Mouse (Mus musculus) MEL (cell line): ENCODE measurements around the gene Ppp2r5d. TPM values are rescaled to one million over a fixed set of nuclear protein-coding genes. Genes with fewer than 3 reads are reported as not detected.

Experiments used
- DNase-seq: peaks from one replicate; pipeline ENCODE4 v3.0.0; 2011; ENCODE audit warnings: low read depth, low spot score
- H3K27ac ChIP-seq: 2 replicates; pipeline ENCODE4 v1.5.1; 2012; ENCODE audit warnings: low read depth, mild to moderate bottlenecking, control low read depth, low read length, moderate library complexity; ENCODE audit not compliant: control insufficient read depth
- H3K27me3 ChIP-seq, 2 experiments: fragments of 150-350 bp in 1 of 2; sonication (generic) in 1 of 2; 2 replicates each; pipeline ENCODE4 v1.6.1; 2012; ENCODE audit warnings: low read length in 2 of 2, mild to moderate bottlenecking in 2 of 2, improper control_type of control experiment in 1 of 2, moderate library complexity in 1 of 2; ENCODE audit not compliant: insufficient read depth in 2 of 2, control insufficient read depth in 1 of 2
- H3K36me3 ChIP-seq, 2 experiments: 2 replicates each; pipeline ENCODE4 v1.6.1; 2012 to 2014; ENCODE audit warnings: low read length in 2 of 2, improper control_type of control experiment in 1 of 2, inconsistent platforms in 1 of 2, mild to moderate bottlenecking in 1 of 2; ENCODE audit not compliant: insufficient read depth in 2 of 2, control insufficient read depth in 1 of 2
- H3K4me1 ChIP-seq, 2 experiments: fragments of 150-350 bp in 1 of 2; sonication (generic) in 1 of 2; 2 replicates each; pipeline ENCODE4 v1.6.1; 2012; ENCODE audit warnings: low read length in 2 of 2, improper control_type of control experiment in 1 of 2, mild to moderate bottlenecking in 1 of 2; ENCODE audit not compliant: insufficient read depth in 2 of 2, control insufficient read depth in 1 of 2
- H3K4me3 ChIP-seq, 2 experiments: fragments of 150-350 bp in 1 of 2; sonication (generic) in 1 of 2; 2 replicates each; pipeline ENCODE4 v1.5.1; 2012; ENCODE audit warnings: low read depth in 2 of 2, low read length in 2 of 2, mild to moderate bottlenecking in 2 of 2, moderate library complexity in 2 of 2, control low read depth in 1 of 2, improper control_type of control experiment in 1 of 2; ENCODE audit not compliant: control insufficient read depth in 1 of 2, insufficient read depth in 1 of 2
- H3K79me2 ChIP-seq: 2 replicates; pipeline ENCODE4 v1.6.1; 2012; ENCODE audit warnings: mild to moderate bottlenecking, low read length, moderate library complexity; ENCODE audit not compliant: control insufficient read depth, poor library complexity, insufficient read depth
- H3K9ac ChIP-seq: 2 replicates; pipeline ENCODE4 v1.6.1; 2012; ENCODE audit warnings: low read depth, mild to moderate bottlenecking, control low read depth, low read length, moderate library complexity; ENCODE audit not compliant: control insufficient read depth, poor library complexity, severe bottlenecking
- H3K9me3 ChIP-seq: fragments of 150-350 bp; sonication (generic); replicated peaks from 2 replicates; pipeline ENCODE4 v1.6.1; 2012; ENCODE audit warnings: mild to moderate bottlenecking, low read length, improper control_type of control experiment, moderate library complexity; ENCODE audit not compliant: insufficient read depth
- BHLHE40 ChIP-seq: IDR thresholded peaks from 2 replicates; pipeline ENCODE4 v1.6.1; 2012; ENCODE audit warnings: low read depth, mild to moderate bottlenecking, inconsistent platforms, low read length, improper control_type of control experiment, borderline replicate concordance
- CHD1 ChIP-seq: IDR thresholded peaks from 2 replicates; pipeline ENCODE4 v1.6.1; 2012; ENCODE audit warnings: low read depth, mild to moderate bottlenecking, inconsistent platforms, low read length, improper control_type of control experiment
- CHD2 ChIP-seq: IDR thresholded peaks from 2 replicates; pipeline ENCODE4 v1.6.1; 2011; ENCODE audit warnings: low read length, improper control_type of control experiment
- CTCF ChIP-seq, 3 experiments: IDR thresholded peaks in 2 of 3; conservative IDR thresholded peaks in 1 of 3; 2 replicates each; pipeline ENCODE4 v1.5.1; 2011 to 2012; ENCODE audit warnings: low read length in 3 of 3, low read depth in 2 of 3, mild to moderate bottlenecking in 2 of 3, improper control_type of control experiment in 1 of 3, inconsistent platforms in 1 of 3, mixed read lengths in 1 of 3, moderate library complexity in 1 of 3; ENCODE audit not compliant: control insufficient read depth in 1 of 3, insufficient read depth in 1 of 3, poor library complexity in 1 of 3, severe bottlenecking in 1 of 3
- E2F4 ChIP-seq: IDR thresholded peaks from 2 replicates; pipeline ENCODE4 v1.6.1; 2011; ENCODE audit warnings: low read depth, low read length, improper control_type of control experiment, borderline replicate concordance
- ELF1 ChIP-seq: IDR thresholded peaks from 2 replicates; pipeline ENCODE4 v1.6.1; 2014; ENCODE audit warnings: low read depth, mild to moderate bottlenecking, inconsistent platforms, low read length, improper control_type of control experiment, moderate library complexity
- EP300 ChIP-seq, 2 experiments: IDR thresholded peaks; 2 replicates each; pipeline ENCODE4 v1.6.1; 2011; ENCODE audit warnings: improper control_type of control experiment in 2 of 2, low read length in 2 of 2, low read depth in 1 of 2, mild to moderate bottlenecking in 1 of 2
- ETS1 ChIP-seq: IDR thresholded peaks from 2 replicates; pipeline ENCODE4 v1.6.1; 2012; ENCODE audit warnings: low read depth, mild to moderate bottlenecking, inconsistent platforms, low read length, improper control_type of control experiment, moderate library complexity
- GABPA ChIP-seq: IDR thresholded peaks from 2 replicates; pipeline ENCODE4 v1.6.1; 2012; ENCODE audit warnings: low read depth, mild to moderate bottlenecking, inconsistent platforms, low read length, improper control_type of control experiment, moderate library complexity
- GATA1 ChIP-seq: IDR thresholded peaks from 2 replicates; pipeline ENCODE4 v1.6.1; 2011; ENCODE audit warnings: low read depth, low read length, improper control_type of control experiment
- KAT2A ChIP-seq: conservative IDR thresholded peaks from 2 replicates; pipeline ENCODE4 v1.6.1; 2012; ENCODE audit warnings: low read depth, low read length, improper control_type of control experiment, inconsistent platforms
- MAFK ChIP-seq: IDR thresholded peaks from 2 replicates; pipeline ENCODE4 v1.6.1; 2011; ENCODE audit warnings: low read depth, mild to moderate bottlenecking, low read length, improper control_type of control experiment, borderline replicate concordance
- MAX ChIP-seq: IDR thresholded peaks from 2 replicates; pipeline ENCODE4 v1.6.1; 2011; ENCODE audit warnings: low read length, improper control_type of control experiment
- MAZ ChIP-seq: IDR thresholded peaks from 2 replicates; pipeline ENCODE4 v1.6.1; 2012; ENCODE audit warnings: low read depth, mild to moderate bottlenecking, inconsistent platforms, low read length, improper control_type of control experiment
- MEF2A ChIP-seq: IDR thresholded peaks from 2 replicates; pipeline ENCODE4 v1.6.1; 2014; ENCODE audit warnings: low read depth, mild to moderate bottlenecking, inconsistent platforms, low read length, improper control_type of control experiment; ENCODE audit not compliant: poor library complexity, insufficient replicate concordance, severe bottlenecking; ENCODE audit errors: extremely low read depth
- MYB ChIP-seq: IDR thresholded peaks from 2 replicates; pipeline ENCODE4 v1.6.1; 2011; ENCODE audit warnings: mild to moderate bottlenecking, low read depth, low read length, improper control_type of control experiment
- NELFE ChIP-seq: IDR thresholded peaks from 2 replicates; pipeline ENCODE4 v1.6.1; 2011; ENCODE audit warnings: low read depth, low read length, improper control_type of control experiment
- NRF1 ChIP-seq: IDR thresholded peaks from 2 replicates; pipeline ENCODE4 v1.6.1; 2014; ENCODE audit warnings: low read depth, mild to moderate bottlenecking, inconsistent platforms, low read length, improper control_type of control experiment, moderate library complexity; ENCODE audit not compliant: poor library complexity, insufficient read depth, severe bottlenecking
- POLR2AphosphoS5 ChIP-seq: IDR thresholded peaks from 2 replicates; pipeline ENCODE4 v1.6.1; 2012; ENCODE audit warnings: low read depth, borderline replicate concordance, mild to moderate bottlenecking, inconsistent platforms, low read length, moderate library complexity, mixed read lengths
- RCOR1 ChIP-seq: IDR thresholded peaks from 2 replicates; pipeline ENCODE4 v1.6.1; 2012; ENCODE audit warnings: low read depth, mild to moderate bottlenecking, inconsistent platforms, low read length, improper control_type of control experiment
- SIN3A ChIP-seq: IDR thresholded peaks from 2 replicates; pipeline ENCODE4 v1.6.1; 2012; ENCODE audit warnings: low read length, improper control_type of control experiment, inconsistent platforms
- SMC3 ChIP-seq: IDR thresholded peaks from 2 replicates; pipeline ENCODE4 v1.6.1; 2011; ENCODE audit warnings: low read depth, low read length, improper control_type of control experiment
- TAL1 ChIP-seq: IDR thresholded peaks from 2 replicates; pipeline ENCODE4 v1.6.1; 2012; ENCODE audit warnings: mild to moderate bottlenecking, inconsistent platforms, low read length, moderate library complexity, mixed read lengths
- TBP ChIP-seq: IDR thresholded peaks from 2 replicates; pipeline ENCODE4 v1.8.0; 2011; ENCODE audit warnings: low read depth, low read length, improper control_type of control experiment
- TCF12 ChIP-seq: IDR thresholded peaks from 2 replicates; pipeline ENCODE4 v1.6.1; 2014; ENCODE audit warnings: low read depth, mild to moderate bottlenecking, inconsistent platforms, low read length, improper control_type of control experiment, moderate library complexity
- UBTF ChIP-seq: IDR thresholded peaks from 2 replicates; pipeline ENCODE4 v1.6.1; 2012; ENCODE audit warnings: low read depth, mild to moderate bottlenecking, inconsistent platforms, low read length, improper control_type of control experiment, moderate library complexity, borderline replicate concordance; ENCODE audit not compliant: insufficient read depth
- USF1 ChIP-seq: IDR thresholded peaks from 2 replicates; pipeline ENCODE4 v1.6.1; 2014; ENCODE audit warnings: low read depth, mild to moderate bottlenecking, inconsistent platforms, low read length, improper control_type of control experiment, moderate library complexity
- USF2 ChIP-seq, 2 experiments: IDR thresholded peaks; 2 replicates each; pipeline ENCODE4 v1.6.1; 2011 to 2012; ENCODE audit warnings: improper control_type of control experiment in 2 of 2, low read length in 2 of 2, borderline replicate concordance in 1 of 2, inconsistent platforms in 1 of 2, low read depth in 1 of 2, mild to moderate bottlenecking in 1 of 2; ENCODE audit not compliant: insufficient read depth in 1 of 2
- ZC3H11A ChIP-seq: IDR thresholded peaks from 2 replicates; pipeline ENCODE4 v1.6.1; 2012; ENCODE audit warnings: low read depth, mild to moderate bottlenecking, inconsistent platforms, low read length, improper control_type of control experiment
- ZKSCAN1 ChIP-seq: IDR thresholded peaks from 2 replicates; pipeline ENCODE4 v1.6.1; 2012; ENCODE audit warnings: low read depth, mild to moderate bottlenecking, inconsistent platforms, low read length, improper control_type of control experiment, moderate library complexity
- ZMIZ1 ChIP-seq: IDR thresholded peaks from 2 replicates; pipeline ENCODE4 v1.6.1; 2012; ENCODE audit warnings: low read depth, mild to moderate bottlenecking, inconsistent platforms, low read length, improper control_type of control experiment, moderate library complexity
- ZNF384 ChIP-seq: IDR thresholded peaks from 2 replicates; pipeline ENCODE4 v1.6.1; 2012; ENCODE audit warnings: low read depth, mild to moderate bottlenecking, inconsistent platforms, low read length, improper control_type of control experiment
- polyA plus RNA-seq, 2 experiments: library from polyadenylated mRNA; stranded (reverse) in 1 of 2; unstranded in 1 of 2; fragments of >175 nt in 1 of 2; fragments of >200 nt in 1 of 2; gene quantifications; 2 replicates each; pipeline versions ENCODE4 v1.2.1 to v1.2.4; 2012; ENCODE audit warnings: low replicate concordance in 2 of 2, low read depth in 1 of 2; ENCODE audit not compliant: insufficient read length in 2 of 2, insufficient read depth in 1 of 2, missing spikeins in 1 of 2
- total RNA-seq: library from RNA; depleted of rRNA; stranded (reverse); fragments of 300-350 nt; gene quantifications from 2 replicates; pipeline ENCODE4 v1.2.3, GENCODE M21; 2012

Ppp2r5d gene
- total and polyA plus RNA-seq, 3 experiments: 47.6 to 82.9 (median 80.4) TPM

DNA sequence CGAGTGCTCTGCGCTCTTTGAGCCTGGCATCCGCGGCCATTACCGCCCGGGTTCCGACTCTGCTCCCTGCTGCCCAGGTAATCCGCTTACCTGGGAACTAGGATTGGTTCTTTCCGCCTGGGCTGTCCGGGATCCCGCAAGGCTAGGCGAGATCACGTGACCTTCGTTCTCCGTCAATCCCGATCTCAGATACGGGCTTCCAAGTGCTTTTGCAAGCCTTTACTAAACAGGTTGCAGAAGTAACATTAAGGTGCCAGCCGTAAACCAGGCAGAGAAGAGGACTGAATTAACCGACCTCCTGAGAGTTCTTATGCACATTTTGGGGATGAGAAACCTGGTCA, 58.6 kb downstream of the Ppp2r5d start (continued):
- TF ChIP-seq TAL1: no peak

DNA sequence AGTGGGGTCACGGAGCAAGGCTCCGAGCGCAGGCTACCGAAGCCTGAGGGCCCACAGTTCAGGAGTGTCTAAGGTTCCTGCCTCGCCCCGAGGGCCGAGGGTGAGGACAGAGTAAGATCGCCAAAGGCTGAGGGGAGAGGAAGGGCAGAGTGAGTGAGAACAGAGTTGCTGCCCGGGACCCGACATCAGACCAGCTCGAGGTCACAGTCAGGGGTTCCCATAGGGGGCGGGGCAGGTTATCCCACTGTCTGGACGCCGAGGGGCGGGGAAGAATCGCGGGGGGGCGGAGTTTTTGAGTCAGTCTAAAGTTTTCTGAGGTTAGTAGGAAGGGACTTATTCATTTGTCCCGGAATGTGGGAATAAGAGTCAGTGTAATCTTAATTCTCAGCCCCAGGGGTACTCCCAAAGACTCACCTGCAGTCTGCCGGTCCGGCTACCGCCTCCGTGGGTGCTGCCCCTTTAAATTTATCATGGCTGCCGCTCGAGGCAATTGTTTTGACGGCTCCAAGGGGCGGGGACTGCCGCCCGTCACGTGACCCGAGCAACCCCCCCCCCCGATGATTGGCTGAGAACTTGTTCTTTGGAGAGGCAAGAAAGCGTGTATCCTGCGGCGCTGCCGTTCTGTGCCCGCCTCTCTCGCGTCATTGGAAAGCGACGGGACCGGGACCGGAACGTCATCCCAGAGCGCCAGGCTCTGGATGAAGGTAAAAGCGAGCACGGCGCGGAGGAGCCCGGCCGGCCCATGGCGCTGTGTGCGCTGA, 59.2 kb downstream of the Ppp2r5d start, which contains the start of the genes Klc4 and Mrpl2:
Gene Klc4, minus strand, starts transcription at position 462 of the 761 bp plus-strand sequence.
Gene Mrpl2, plus strand, starts transcription at position 669 of the 761 bp plus-strand sequence.
- peaks cover 0 to 8% of the 10 kb centered on the region in 2 experiments; a peak in 2 of 4 replicates for H3K4me1 ChIP-seq
- H3K9ac ChIP-seq: peak within 1 kb of the TSS; percentile 96
- H3K27ac ChIP-seq: peak within 1 kb of the TSS; percentile 73
- peaks cover 0 to 7% of the 10 kb centered on the region in 2 experiments; a peak in 2 of 4 replicates for H3K36me3 ChIP-seq
- peak within 1 kb of the TSS; percentile 88 to 98 for H3K4me3 ChIP-seq
- no peaks in the 10 kb centered on the region for H3K27me3 ChIP-seq
- H3K79me2 ChIP-seq: peaks cover 10% of the 10 kb centered on the region
- peak; percentile 99 for DNase-seq
- no peaks in the 10 kb centered on the region for H3K9me3 ChIP-seq
- no peak for TF ChIP-seq POLR2AphosphoS5
- TF ChIP-seq BHLHE40: peak; percentile 37; the same call in 1 of the 2 replicates
- TF ChIP-seq KAT2A: peak; percentile 70
- no peak for TF ChIP-seq SMC3
- TF ChIP-seq MYB: no peak
- TF ChIP-seq ZNF384: peak; percentile 15; the same call in 1 of the 2 replicates
- TF ChIP-seq GABPA: peak; percentile 77
- TF ChIP-seq ZMIZ1: peak; percentile 91
- no peak; a peak in 1 of 4 replicates for TF ChIP-seq EP300 (IDR thresholded peaks at IDR 0.05; ENCODE audit: low read depth in 1 of 2, low read length in 2 of 2)
- TF ChIP-seq NRF1: peak; percentile 48; the same call in 1 of the 2 replicates
- peak; percentile 53; the same call in 1 of the 2 replicates for TF ChIP-seq ETS1
- TF ChIP-seq TBP: peak; percentile 51; the same call in 1 of the 2 replicates
- TF ChIP-seq TAL1: no peak
- peak; percentile 83 to 93 for TF ChIP-seq USF2 (IDR thresholded peaks at IDR 0.05; ENCODE audit: borderline replicate concordance in 1 of 2, insufficient read depth in 1 of 2, low read depth in 1 of 2, low read length in 2 of 2)
- no peak for TF ChIP-seq CTCF (IDR thresholded peaks at IDR 0.05 in 2 of 3, conservative IDR thresholded peaks at IDR 0.05 in 1 of 3; ENCODE audit: control insufficient read depth in 1 of 3, insufficient read depth in 1 of 3, low read depth in 2 of 3, low read length in 3 of 3, poor library complexity in 1 of 3, severe bottlenecking in 1 of 3)
- TF ChIP-seq MAFK: no peak
- TF ChIP-seq MAZ: no peak; the same call in 1 of the 2 replicates
- TF ChIP-seq SIN3A: peak; percentile 99
- peak; percentile 73 for TF ChIP-seq ELF1
- no peak for TF ChIP-seq E2F4
- 0 out of 2 replicates have a peak, but pooled peaks have one; percentile 40 for TF ChIP-seq ZC3H11A
- TF ChIP-seq GATA1: no peak
- 0 out of 2 replicates have a peak, but pooled peaks have one; percentile 12 for TF ChIP-seq CHD2
- TF ChIP-seq NELFE: peak; percentile 97
- TF ChIP-seq CHD1: no peak
- no peak for TF ChIP-seq ZKSCAN1
- TF ChIP-seq USF1: peak; percentile 95
- no peak for TF ChIP-seq UBTF
- TF ChIP-seq MEF2A: 0 out of 2 replicates have a peak, but pooled peaks have one; percentile 36
- TF ChIP-seq TCF12: peak; percentile 59; the same call in 1 of the 2 replicates
- peak; percentile 90 for TF ChIP-seq MAX
- no peak for TF ChIP-seq RCOR1
